Mouse (Mus musculus): ENCODE measurements around the gene 6430571L13Rik. TPM values are rescaled to one million over a fixed set of nuclear protein-coding genes. Genes with fewer than 3 reads are reported as not detected.

The 6430571L13Rik gene
- total and polyA plus RNA-seq, 3 experiments = 0.09 to 0.72 (median 0.11) TPM

DNA sequence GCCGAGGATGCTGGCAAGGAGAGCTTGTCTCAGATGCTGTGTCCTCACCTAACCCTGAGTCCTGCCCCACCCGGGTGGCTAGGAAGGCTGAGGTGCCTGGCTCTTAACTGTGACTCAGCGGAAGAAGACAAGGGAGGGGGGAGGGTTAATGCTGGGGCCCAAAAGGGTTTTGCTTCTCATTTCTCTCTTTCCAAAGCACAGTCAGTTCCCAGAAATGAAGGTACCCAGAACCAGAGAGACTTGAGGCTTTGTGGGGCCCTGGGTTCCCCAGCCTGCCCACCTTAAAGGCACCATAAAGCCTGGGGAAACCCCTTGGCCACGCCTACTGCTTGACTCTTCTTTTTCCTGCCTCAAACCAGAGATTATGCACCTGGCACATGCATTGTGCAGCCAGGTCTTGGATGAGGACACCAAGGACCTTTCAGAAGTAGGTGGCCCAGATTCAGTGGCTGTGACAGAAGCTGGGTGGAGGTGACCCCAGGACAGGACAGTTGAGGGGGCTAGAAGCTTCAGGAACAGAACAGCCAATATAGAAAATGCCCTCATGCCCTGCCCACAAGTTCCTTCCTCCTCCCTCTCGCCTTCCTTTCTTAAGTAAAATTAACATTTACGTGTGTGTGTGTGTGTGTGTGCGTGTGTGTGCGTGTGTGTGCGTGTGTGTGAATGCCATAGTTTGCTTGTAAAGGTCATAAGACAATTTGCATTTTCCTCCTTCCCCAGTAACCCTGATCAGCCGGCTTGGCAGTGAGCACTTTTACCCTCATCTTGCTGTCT, 27.4 kb upstream of the 6430571L13Rik start (continued):
- TF ChIP-seq NRF1 (IDR thresholded peaks at IDR 0.05; ENCODE audit: low read depth, low read length) (no peak; the same call in none of the 2 replicates), POLR2AphosphoS2 (IDR thresholded peaks at IDR 0.05; ENCODE audit: low read depth, low read length) (no peak), IRF4 (IDR thresholded peaks at IDR 0.05; ENCODE audit: low read depth, low read length) (peak; percentile 95), E2F4 (IDR thresholded peaks at IDR 0.05; ENCODE audit: insufficient replicate concordance, low read depth, low read length) (0 out of 2 replicates have a peak, but pooled peaks have one; percentile 40), USF2 (conservative IDR thresholded peaks at IDR 0.05; ENCODE audit: low read depth, low read length) (no peak), ZKSCAN1 (IDR thresholded peaks at IDR 0.05; ENCODE audit: borderline replicate concordance, low read depth, low read length) (no peak), ETS1 (conservative IDR thresholded peaks at IDR 0.05; ENCODE audit: low read depth, low read length) (peak; percentile 96), CTCF (conservative IDR thresholded peaks at IDR 0.05 in 1 of 2, IDR thresholded peaks at IDR 0.05 in 1 of 2; ENCODE audit: low read depth in 2 of 2, low read length in 2 of 2) (no peak), TBP (conservative IDR thresholded peaks at IDR 0.05; ENCODE audit: low read depth, low read length) (peak; percentile 82), CHD1 (IDR thresholded peaks at IDR 0.05; ENCODE audit: low read depth, low read length) (no peak), PAX5 (IDR thresholded peaks at IDR 0.05; ENCODE audit: low read length) (no peak), ZNF384 (IDR thresholded peaks at IDR 0.05; ENCODE audit: low read depth, low read length) (peak; percentile 60), USF1 (IDR thresholded peaks at IDR 0.05; ENCODE audit: low read depth, low read length) (no peak), ZC3H11A (IDR thresholded peaks at IDR 0.05; ENCODE audit: low read depth, low read length) (no peak), RCOR1 (conservative IDR thresholded peaks at IDR 0.05; ENCODE audit: low read depth, low read length) (peak; percentile 93)

DNA sequence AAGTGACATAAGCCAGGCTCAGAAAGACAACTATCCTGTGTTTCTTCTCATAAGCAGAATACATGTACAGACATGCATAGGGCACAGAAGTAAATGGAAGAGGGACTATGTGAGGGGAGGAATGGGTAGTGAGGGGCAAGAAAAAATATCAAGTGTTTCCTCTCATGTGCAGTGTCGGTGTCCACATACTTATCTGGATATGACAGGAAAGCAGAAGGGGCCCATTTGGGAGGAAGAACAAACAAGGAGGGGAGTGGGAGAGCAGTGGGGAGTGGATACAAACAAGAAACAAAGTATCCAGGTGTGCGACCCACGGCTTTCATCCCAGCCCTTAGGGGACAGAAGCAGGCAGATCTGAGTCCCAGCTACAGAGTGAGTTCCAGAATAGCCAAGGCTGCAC, 26.5 kb upstream of the 6430571L13Rik start:
- H3K4me2 ChIP-seq (ENCODE audit: insufficient read depth, low read depth, poor library complexity, severe bottlenecking) = peak overlapping the region; percentile 78; the same call in 1 of the 2 replicates
- dilution Hi-C loops (cut with MboI; ENCODE audit: extremely low pct_ligation_motif_present, extremely low pct_unique_long_range_greater_than_20kb, low sequenced_read_pairs) = no loop called here
- H3K27me3 ChIP-seq (replicated peaks) = no peaks in the 10 kb centered on the region
- peaks cover 37 to 86% of the 10 kb centered on the region in 2 experiments for H3K4me1 ChIP-seq (ENCODE audit: control insufficient read depth in 1 of 2, insufficient read depth in 2 of 2)
- TF ChIP-seq ZC3H11A (IDR thresholded peaks at IDR 0.05; ENCODE audit: low read depth, low read length) (no peak), RCOR1 (conservative IDR thresholded peaks at IDR 0.05; ENCODE audit: low read depth, low read length) (no peak), CHD1 (IDR thresholded peaks at IDR 0.05; ENCODE audit: low read depth, low read length) (peak; percentile 72; the same call in 1 of the 2 replicates)
- H3K9me3 ChIP-seq (replicated peaks; ENCODE audit: low read length) = no peaks in the 10 kb centered on the region
- no peak overlapping the region for H3K9ac ChIP-seq (ENCODE audit: insufficient read depth, low read depth)
- H3K4me3 ChIP-seq (replicated peaks in 1 of 3; ENCODE audit: low read depth in 2 of 3, low read length in 2 of 3, poor library complexity in 1 of 3) = no peak overlapping the region
- no peak for DNase-seq (ENCODE audit: extremely low read depth)
- no peaks in the 10 kb centered on the region for H3K79me2 ChIP-seq (replicated peaks; ENCODE audit: control insufficient read depth, extremely low read depth, insufficient read depth, poor library complexity, severe bottlenecking)
- peak overlapping the region; percentile 70 for H3K27ac ChIP-seq (ENCODE audit: insufficient read depth, low read depth)
- in situ Hi-C loops (cut with MboI; ENCODE audit: low pct_ligation_motif_present, low pct_unique_long_range_greater_than_20kb, low sequenced_read_pairs) = no loop called here
- no peaks in the 10 kb centered on the region for H3K36me3 ChIP-seq (replicated peaks in 1 of 2; ENCODE audit: control insufficient read depth in 1 of 2, insufficient read depth in 1 of 2, low read length in 1 of 2)

DNA sequence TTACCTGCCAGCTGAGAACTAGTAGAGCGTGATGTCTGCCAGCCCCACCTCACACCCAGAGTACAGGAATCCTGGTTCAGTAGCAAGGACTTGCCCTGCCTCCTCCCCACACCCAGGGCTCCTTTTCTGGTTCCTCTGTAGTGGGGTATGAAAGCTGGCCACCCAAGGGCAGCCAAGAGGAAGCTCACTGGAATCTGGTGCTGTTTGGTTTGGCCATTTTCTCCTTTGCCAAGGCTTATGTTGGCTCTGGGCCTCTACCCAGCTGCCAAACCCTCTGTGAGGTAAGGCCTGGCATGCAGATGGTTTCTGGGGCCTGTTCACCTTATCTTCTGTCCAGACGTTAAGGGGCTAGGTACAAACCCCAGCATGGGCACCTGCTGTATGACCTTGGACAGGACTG, 24.6 kb upstream of the 6430571L13Rik start:
- H3K79me2 ChIP-seq (replicated peaks; ENCODE audit: control insufficient read depth, extremely low read depth, insufficient read depth, poor library complexity, severe bottlenecking) = no peaks in the 10 kb centered on the region
- H3K27me3 ChIP-seq (replicated peaks) = no peaks in the 10 kb centered on the region
- in situ Hi-C loops (cut with MboI; ENCODE audit: low pct_ligation_motif_present, low pct_unique_long_range_greater_than_20kb, low sequenced_read_pairs) (no loop called here), dilution Hi-C loops (cut with MboI; ENCODE audit: extremely low pct_ligation_motif_present, extremely low pct_unique_long_range_greater_than_20kb, low sequenced_read_pairs) (no loop called here)
- peaks cover 32 to 74% of the 10 kb centered on the region in 2 experiments for H3K4me1 ChIP-seq (ENCODE audit: control insufficient read depth in 1 of 2, insufficient read depth in 2 of 2)
- no peak overlapping the region for H3K27ac ChIP-seq (ENCODE audit: insufficient read depth, low read depth)
- TF ChIP-seq ZC3H11A (IDR thresholded peaks at IDR 0.05; ENCODE audit: low read depth, low read length) (no peak), ELF1 (IDR thresholded peaks at IDR 0.05; ENCODE audit: low read depth, low read length) (no peak), USF1 (IDR thresholded peaks at IDR 0.05; ENCODE audit: low read depth, low read length) (no peak), CHD2 (IDR thresholded peaks at IDR 0.05; ENCODE audit: low read length) (no peak), MYC (IDR thresholded peaks at IDR 0.05; ENCODE audit: low read depth, low read length) (no peak), MEF2A (IDR thresholded peaks at IDR 0.05; ENCODE audit: borderline replicate concordance, low read depth, low read length) (no peak), NELFE (IDR thresholded peaks at IDR 0.05; ENCODE audit: low read depth, low read length) (no peak), RCOR1 (conservative IDR thresholded peaks at IDR 0.05; ENCODE audit: low read depth, low read length) (no peak), UBTF (IDR thresholded peaks at IDR 0.05; ENCODE audit: low read depth, low read length) (no peak)
- no peak overlapping the region for H3K4me2 ChIP-seq (ENCODE audit: insufficient read depth, low read depth, poor library complexity, severe bottlenecking)
- H3K36me3 ChIP-seq (replicated peaks in 1 of 2; ENCODE audit: control insufficient read depth in 1 of 2, insufficient read depth in 1 of 2, low read length in 1 of 2) = no peaks in the 10 kb centered on the region
- DNase-seq (ENCODE audit: extremely low read depth) = no peak
- H3K4me3 ChIP-seq (replicated peaks in 1 of 3; ENCODE audit: low read depth in 2 of 3, low read length in 2 of 3, poor library complexity in 1 of 3) = no peak overlapping the region
- H3K9ac ChIP-seq (ENCODE audit: insufficient read depth, low read depth) = no peak overlapping the region
- no peaks in the 10 kb centered on the region for H3K9me3 ChIP-seq (replicated peaks; ENCODE audit: low read length)

All from CH12.LX (cell line).